Mouse (Mus musculus): ENCODE results near the gene Eef1g. TPM values are rescaled to one million over a fixed set of nuclear protein-coding genes. Genes with fewer than 3 reads are reported as not detected.

Eef1g gene
- polyA plus RNA-seq (2017; shearing (Covaris generic)), result 292 TPM

DNA sequence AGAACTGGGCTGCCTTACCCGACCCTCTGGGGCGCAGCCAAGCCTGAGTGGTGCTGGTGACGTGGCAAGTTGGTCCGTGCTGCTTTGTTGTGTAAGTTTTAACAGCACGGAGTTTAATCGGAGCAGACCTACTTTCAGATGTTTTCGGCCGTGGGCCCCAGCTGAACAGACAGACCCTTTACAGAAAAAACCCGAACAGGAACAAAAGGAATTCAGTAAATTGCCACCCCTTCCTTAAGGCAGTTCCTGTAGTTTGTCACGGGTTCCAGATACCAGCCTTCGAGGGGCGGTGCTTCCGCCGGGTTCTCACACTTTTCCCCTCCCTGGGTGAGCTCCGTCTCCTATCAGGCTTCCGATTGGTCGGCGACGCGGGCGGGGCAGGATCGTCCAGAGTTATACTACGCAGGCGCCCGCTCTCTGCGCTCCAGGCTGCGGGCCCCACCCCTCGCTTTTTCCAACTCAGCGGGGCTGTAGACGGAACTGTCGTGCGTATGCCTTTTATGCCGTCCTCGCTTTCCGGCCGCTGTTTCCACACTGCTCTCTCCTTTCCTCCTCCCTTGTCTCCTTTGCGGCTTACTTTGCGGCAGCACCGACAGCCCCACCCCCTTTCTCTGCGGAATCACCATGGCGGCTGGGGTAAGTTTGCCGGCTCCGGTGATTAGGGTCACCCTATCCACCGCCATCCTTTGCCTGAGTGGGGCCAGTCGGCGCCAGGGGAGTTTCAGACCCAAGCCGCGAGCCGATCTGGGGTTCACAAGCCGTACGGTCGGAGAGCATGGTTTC lies at the start of gene Eef1g:
Gene Eef1g, plus strand, starts transcription at position 452 of the 783 bp plus-strand sequence.

GRCm38 (mm10) chr19:8920073-8920736 lies 46.6 kb upstream of the Eef1g start, which contains the start of gene B3gat3:
TSS of gene B3gat3 (plus strand) at chr19:8920374.

DNA sequence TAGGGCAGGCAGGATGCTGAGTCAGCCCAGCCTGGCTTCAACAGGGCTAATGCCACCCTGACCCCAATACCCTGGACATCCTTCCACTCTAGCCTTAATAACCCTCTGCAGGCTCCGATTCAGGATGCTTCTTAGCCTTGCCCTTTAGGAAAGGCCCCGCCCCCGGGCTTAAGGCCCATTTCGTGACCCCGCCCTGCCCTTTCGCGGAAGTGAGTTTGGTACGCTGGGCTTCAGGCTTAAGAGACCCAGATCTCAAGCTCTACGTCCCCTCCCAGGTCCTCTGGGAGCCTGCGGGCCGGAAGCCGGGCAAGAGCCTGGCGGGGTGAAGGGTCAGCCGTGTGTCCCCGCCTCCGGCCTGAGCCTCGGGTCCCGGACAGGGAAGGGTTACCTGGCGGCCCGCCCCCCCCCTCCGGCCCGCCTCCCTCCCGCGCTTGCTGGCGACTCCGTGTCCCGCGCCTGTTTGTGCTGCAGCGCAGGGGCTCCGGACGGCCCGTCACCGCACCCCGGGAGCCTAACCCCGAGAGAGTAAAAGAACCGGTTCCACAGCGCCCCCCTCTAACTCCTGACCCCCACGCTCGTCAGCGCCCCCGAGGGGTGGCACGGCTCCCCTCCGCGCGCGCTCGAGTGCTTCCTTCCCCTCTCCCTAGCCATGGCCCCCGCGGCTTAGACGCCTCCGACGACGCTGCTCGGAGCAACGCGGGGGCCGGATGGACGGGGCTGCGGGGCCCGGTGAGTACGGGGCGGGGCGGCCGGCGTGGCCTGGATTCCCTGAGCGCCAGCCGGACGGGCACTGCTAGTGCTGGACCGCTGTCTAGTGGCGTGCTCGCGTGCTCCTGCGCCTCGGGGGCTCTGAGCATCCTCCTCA lies 37.4 kb upstream of the Eef1g start, which contains the start of the genes Rom1 and Eml3:
Gene Rom1, minus strand, starts transcription at position 133 of the 865 bp plus-strand sequence.
Gene Eml3, plus strand, starts transcription at position 329 of the 865 bp plus-strand sequence.

GRCm38 (mm10) chr19:8941515-8942217 lies 25.2 kb upstream of the Eef1g start, which contains the start of gene Mta2:
TSS of gene Mta2 (plus strand) at chr19:8941875.

DNA sequence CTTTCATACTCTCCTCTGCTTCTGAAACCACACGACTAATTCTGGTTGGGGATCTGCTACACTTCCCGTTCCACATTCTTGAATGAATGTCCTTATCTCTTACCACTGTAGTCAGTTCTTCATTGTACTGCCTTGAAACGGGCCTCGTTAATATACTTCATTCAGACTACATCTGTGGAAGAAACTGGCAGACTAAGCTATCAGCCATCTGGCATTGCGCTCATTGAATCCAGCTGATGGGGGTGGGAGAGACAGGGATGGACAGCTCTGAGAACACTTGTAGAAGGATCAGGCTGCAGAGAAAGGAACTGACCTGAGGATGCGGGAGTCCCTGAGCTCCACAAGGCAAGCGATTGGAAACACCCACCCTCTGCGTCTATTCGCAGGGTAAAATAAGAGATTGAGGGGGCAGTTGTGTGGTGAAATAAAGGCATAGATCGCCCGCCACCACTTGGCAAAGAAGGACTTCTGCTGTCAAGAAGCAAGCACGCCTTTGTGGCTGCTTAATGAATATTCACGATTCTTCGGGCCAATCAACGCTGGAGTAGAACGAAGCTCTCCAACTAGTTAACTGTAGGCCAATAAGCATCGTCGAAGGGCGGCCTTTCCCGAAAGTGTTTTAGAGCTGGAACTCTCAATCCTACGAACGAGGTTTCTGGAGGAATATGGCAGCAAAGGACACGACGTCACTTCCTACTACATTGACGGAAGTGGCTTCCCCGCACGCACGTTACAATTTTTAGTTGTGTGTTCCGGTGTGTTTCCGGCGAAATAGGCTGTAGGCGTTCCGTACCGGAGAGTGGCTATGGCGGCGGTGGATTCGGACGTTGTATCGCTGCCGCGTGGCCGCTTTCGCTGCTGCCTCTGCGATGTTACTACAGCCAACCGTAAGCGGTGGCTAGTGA lies 13.5 kb upstream of the Eef1g start, which contains the start of gene Tut1:
Gene Tut1, plus strand, starts transcription at position 713 of the 905 bp plus-strand sequence.

DNA sequence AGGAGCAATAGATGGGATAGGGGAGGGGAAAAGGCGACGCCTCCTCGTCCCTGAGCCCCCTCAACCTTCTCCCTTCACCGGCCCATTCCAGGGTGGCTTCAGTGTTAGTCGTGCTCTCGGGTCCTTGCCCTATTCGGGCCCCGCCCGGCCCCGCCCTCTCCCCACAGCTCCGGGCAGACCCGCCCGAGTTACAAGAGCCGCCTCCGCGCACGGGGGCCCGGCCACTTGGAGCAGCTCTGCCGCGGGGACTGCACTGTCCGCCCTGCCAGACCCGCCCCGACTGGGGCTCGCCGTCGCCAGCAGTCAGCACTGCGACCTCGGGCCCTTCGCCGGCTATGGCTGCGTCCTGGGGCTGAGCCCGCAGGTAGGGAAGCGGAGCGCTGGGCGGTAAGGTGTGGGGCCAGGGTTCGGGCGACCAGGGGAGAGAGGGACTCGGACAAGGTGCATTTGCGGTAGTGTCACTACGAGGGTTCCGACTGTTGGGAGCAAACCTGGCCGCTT lies 22.3 kb downstream of the Eef1g start, which contains the start of gene Ahnak:
Gene Ahnak, plus strand, starts transcription at position 219 of the 501 bp plus-strand sequence.

Other genes with a start within 250 kb of the Eef1g start
- gene Slc3a2, start 243.7 kb upstream of the Eef1g start, polyA plus RNA-seq (2017; shearing (Covaris generic)), result 546 TPM
- 91.5 TPM for gene Wdr74, start 231.2 kb upstream of the Eef1g start, polyA plus RNA-seq (2017; shearing (Covaris generic))
- 3.0 TPM for gene 1700092M07Rik, start 226.3 kb upstream of the Eef1g start, polyA plus RNA-seq (2017; shearing (Covaris generic))
- gene Stx5a, start 225.6 kb upstream of the Eef1g start, polyA plus RNA-seq (2017; shearing (Covaris generic)), result 246 TPM
- gene Nxf1, start 210.0 kb upstream of the Eef1g start, polyA plus RNA-seq (2017; shearing (Covaris generic)), result 362 TPM
- 32.4 TPM for gene Tmem223, start 196.0 kb upstream of the Eef1g start, polyA plus RNA-seq (2017; shearing (Covaris generic))
- gene Tmem179b, start 192.6 kb upstream of the Eef1g start, polyA plus RNA-seq (2017; shearing (Covaris generic)), result 143 TPM
- 9.7 TPM for gene Taf6l, start 180.6 kb upstream of the Eef1g start, polyA plus RNA-seq (2017; shearing (Covaris generic))
- gene Polr2g, start 168.5 kb upstream of the Eef1g start, polyA plus RNA-seq (2017; shearing (Covaris generic)), result 74.4 TPM
- 1.4 TPM for gene Zbtb3, start 164.5 kb upstream of the Eef1g start, polyA plus RNA-seq (2017; shearing (Covaris generic))
- gene Ttc9c, start 147.7 kb upstream of the Eef1g start, polyA plus RNA-seq (2017; shearing (Covaris generic)), result 23.9 TPM
- 14.0 TPM for gene Hnrnpul2, start 147.0 kb upstream of the Eef1g start, polyA plus RNA-seq (2017; shearing (Covaris generic))
- gene AC129217.1, start 137.3 kb upstream of the Eef1g start, polyA plus RNA-seq (2017; shearing (Covaris generic)), result not detected
- 70.9 TPM for gene Bscl2, start 129.6 kb upstream of the Eef1g start, polyA plus RNA-seq (2017; shearing (Covaris generic))
- not detected for gene Gng3, start 127.8 kb upstream of the Eef1g start, polyA plus RNA-seq (2017; shearing (Covaris generic))
- gene Lrrn4cl, start 116.3 kb upstream of the Eef1g start, polyA plus RNA-seq (2017; shearing (Covaris generic)), result not detected
- gene Ubxn1, start 95.5 kb upstream of the Eef1g start, polyA plus RNA-seq (2017; shearing (Covaris generic)), result 131 TPM
- 24.6 TPM for gene Uqcc3, start 86.1 kb upstream of the Eef1g start, polyA plus RNA-seq (2017; shearing (Covaris generic))
- 37.0 TPM for gene Lbhd1, start 83.3 kb upstream of the Eef1g start, polyA plus RNA-seq (2017; shearing (Covaris generic))
- not detected for gene Gm49403, start 83.1 kb upstream of the Eef1g start, polyA plus RNA-seq (2017; shearing (Covaris generic))
- gene 1810009A15Rik, start 78.2 kb upstream of the Eef1g start, polyA plus RNA-seq (2017; shearing (Covaris generic)), result 26.9 TPM
- gene Gm49416, start 78.1 kb upstream of the Eef1g start, polyA plus RNA-seq (2017; shearing (Covaris generic)), result not detected
- gene Ints5, start 74.0 kb upstream of the Eef1g start, polyA plus RNA-seq (2017; shearing (Covaris generic)), result 29.7 TPM
- 91.7 TPM for gene Ganab, start 69.0 kb upstream of the Eef1g start, polyA plus RNA-seq (2017; shearing (Covaris generic))
- 45.8 TPM for gene B3gat3, start 46.7 kb upstream of the Eef1g start, polyA plus RNA-seq (2017; shearing (Covaris generic))
- 3.3 TPM for gene Rom1, start 37.7 kb upstream of the Eef1g start, polyA plus RNA-seq (2017; shearing (Covaris generic))
- 67.4 TPM for gene Eml3, start 37.5 kb upstream of the Eef1g start, polyA plus RNA-seq (2017; shearing (Covaris generic))
- 219 TPM for gene Mta2, start 25.2 kb upstream of the Eef1g start, polyA plus RNA-seq (2017; shearing (Covaris generic))
- 49.1 TPM for gene Tut1, start 13.2 kb upstream of the Eef1g start, polyA plus RNA-seq (2017; shearing (Covaris generic))
- gene Ahnak, start 22.2 kb downstream of the Eef1g start, polyA plus RNA-seq (2017; shearing (Covaris generic)), result 147 TPM
- not detected for gene Scgb1a1, start 120.9 kb downstream of the Eef1g start, polyA plus RNA-seq (2017; shearing (Covaris generic))
- gene Asrgl1, start 168.6 kb downstream of the Eef1g start, polyA plus RNA-seq (2017; shearing (Covaris generic)), result 21.0 TPM

All from effector memory CD4-positive, alpha-beta T cell, adult 5 months (primary cell).